Mouse (Mus musculus) lung, postnatal 14 days (tissue): ENCODE data around the gene Cfap65.

Experiments used
- DNase-seq: peaks from one replicate; pipeline ENCODE4 v3.0.0; 2021

Cfap65 gene

GRCm38 (mm10) chr1:74936221-74936830 lies 927 bp upstream of the Cfap65 start:
- no peak for DNase-seq

GRCm38 (mm10) chr1:74927621-74928296 lies 7.6 kb downstream of the Cfap65 start:
- no peak for DNase-seq

- peak; percentile 63 for DNase-seq
Measured at GRCm38 (mm10) chr1:74926721-74927120, 8.7 kb downstream of the Cfap65 start.

GRCm38 (mm10) chr1:74924464-74924863 lies 10.9 kb downstream of the Cfap65 start:
- DNase-seq: no peak

- DNase-seq: peak; percentile 31
Measured at GRCm38 (mm10) chr1:74915706-74916105, 19.7 kb downstream of the Cfap65 start.

- no peak for DNase-seq
Measured at GRCm38 (mm10) chr1:74902191-74902590, 33.2 kb downstream of the Cfap65 start.

- peak; percentile 66 for DNase-seq
Measured at GRCm38 (mm10) chr1:74901686-74902085, 33.7 kb downstream of the Cfap65 start.

GRCm38 (mm10) chr1:74900341-74901285 lies 34.8 kb downstream of the Cfap65 start:
- DNase-seq: peak; percentile 74

- DNase-seq: no peak
Measured at GRCm38 (mm10) chr1:74898656-74899431, 36.6 kb downstream of the Cfap65 start.

- no peak for DNase-seq
Measured at GRCm38 (mm10) chr1:74897976-74898375, 37.4 kb downstream of the Cfap65 start.

GRCm38 (mm10) chr1:74894966-74895365 lies 40.4 kb downstream of the Cfap65 start:
- DNase-seq: peak; percentile 59

- DNase-seq: peak; percentile 51
Measured at GRCm38 (mm10) chr1:74893134-74893855, 42.1 kb downstream of the Cfap65 start, which contains the start of gene Cryba2. TSS of gene Cryba2 (minus strand) at chr1:74893143.

GRCm38 (mm10) chr1:74892351-74893133 lies 42.9 kb downstream of the Cfap65 start:
- no peak for DNase-seq

- DNase-seq: peak; percentile 51
Measured at GRCm38 (mm10) chr1:74891513-74891912, 43.9 kb downstream of the Cfap65 start.

- DNase-seq: no peak
Measured at GRCm38 (mm10) chr1:74885369-74886042, 49.9 kb downstream of the Cfap65 start, which contains the start of gene Fev. TSS of gene Fev (minus strand) at chr1:74885419.

- no peak for DNase-seq
Measured at GRCm38 (mm10) chr1:74884196-74885141, 50.9 kb downstream of the Cfap65 start.

- no peak for DNase-seq
Measured at GRCm38 (mm10) chr1:74883441-74883840, 52.0 kb downstream of the Cfap65 start.

GRCm38 (mm10) chr1:74882828-74883227 lies 52.6 kb downstream of the Cfap65 start:
- no peak for DNase-seq
